Mouse (Mus musculus) CH12.LX (cell line): ENCODE measurements around the gene Chst11. TPM values are rescaled to one million over a fixed set of nuclear protein-coding genes. Genes with fewer than 3 reads are reported as not detected.

Source experiments
- DNase-seq: peaks from one replicate; pipeline ENCODE4 v3.0.0-alpha.2; 2013; ENCODE audit errors: extremely low read depth
- H3K27ac ChIP-seq: 2 replicates; pipeline ENCODE4 v1.5.1; 2012; ENCODE audit warnings: low read depth, mild to moderate bottlenecking, control low read depth, moderate library complexity; ENCODE audit not compliant: insufficient read depth
- H3K27me3 ChIP-seq: replicated peaks from 2 replicates; pipeline ENCODE3; 2012; ENCODE audit warnings: inconsistent platforms
- H3K36me3 ChIP-seq, 2 experiments: replicated peaks in 1 of 2; 2 replicates each; pipeline versions ENCODE3 to v1.6.1; 2012; ENCODE audit warnings: inconsistent platforms in 1 of 2, low read length in 1 of 2, mild to moderate bottlenecking in 1 of 2, mixed read lengths in 1 of 2, moderate library complexity in 1 of 2; ENCODE audit not compliant: control insufficient read depth in 1 of 2, insufficient read depth in 1 of 2
- H3K4me1 ChIP-seq, 2 experiments: 2 replicates each; pipeline ENCODE4 v1.6.1; 2012; ENCODE audit warnings: inconsistent platforms in 1 of 2, moderate library complexity in 1 of 2; ENCODE audit not compliant: insufficient read depth in 2 of 2, control insufficient read depth in 1 of 2
- H3K4me2 ChIP-seq: 2 replicates; pipeline ENCODE4 v1.6.1; 2012; ENCODE audit warnings: low read depth, mild to moderate bottlenecking, control low read depth; ENCODE audit not compliant: poor library complexity, insufficient read depth, severe bottlenecking
- H3K4me3 ChIP-seq, 3 experiments: fragments of 150-350 bp in 1 of 3; sonication (generic) in 1 of 3; replicated peaks in 1 of 3; 2 replicates each; pipeline versions ENCODE3 to v1.5.1; 2011 to 2012; ENCODE audit warnings: low read depth in 2 of 3, low read length in 2 of 3, mild to moderate bottlenecking in 2 of 3, moderate library complexity in 2 of 3, control low read depth in 1 of 3, improper control_type of control experiment in 1 of 3, inconsistent platforms in 1 of 3, mixed read lengths in 1 of 3; ENCODE audit not compliant: poor library complexity in 1 of 3
- H3K79me2 ChIP-seq: replicated peaks from 2 replicates; pipeline ENCODE4 v1.6.1; 2012; ENCODE audit warnings: mild to moderate bottlenecking, moderate library complexity; ENCODE audit not compliant: control insufficient read depth, poor library complexity, insufficient read depth, severe bottlenecking; ENCODE audit errors: extremely low read depth
- H3K9ac ChIP-seq: 2 replicates; pipeline ENCODE4 v1.6.1; 2012; ENCODE audit warnings: low read depth, mild to moderate bottlenecking, control low read depth, moderate library complexity; ENCODE audit not compliant: insufficient read depth
- H3K9me3 ChIP-seq: replicated peaks from 2 replicates; pipeline ENCODE3; 2012; ENCODE audit warnings: low read length, inconsistent platforms, mixed read lengths
- BHLHE40 ChIP-seq: IDR thresholded peaks from 2 replicates; pipeline ENCODE4 v1.6.1; 2011; ENCODE audit warnings: mild to moderate bottlenecking, low read depth, low read length, improper control_type of control experiment
- CHD2 ChIP-seq: IDR thresholded peaks from 2 replicates; pipeline ENCODE4 v1.6.1; 2011; ENCODE audit warnings: low read length, improper control_type of control experiment
- E2F4 ChIP-seq: IDR thresholded peaks from 2 replicates; pipeline ENCODE4 v1.6.1; 2011; ENCODE audit warnings: low read depth, low read length, improper control_type of control experiment; ENCODE audit not compliant: insufficient replicate concordance
- EP300 ChIP-seq: IDR thresholded peaks from 2 replicates; pipeline ENCODE4 v1.6.1; 2011; ENCODE audit warnings: low read length, improper control_type of control experiment
- ETS1 ChIP-seq: conservative IDR thresholded peaks from 2 replicates; pipeline ENCODE4 v1.6.1; 2012; ENCODE audit warnings: low read depth, mild to moderate bottlenecking, inconsistent platforms, low read length, improper control_type of control experiment, moderate library complexity
- IRF4 ChIP-seq: IDR thresholded peaks from 2 replicates; pipeline ENCODE4 v1.6.1; 2014; ENCODE audit warnings: low read depth, mild to moderate bottlenecking, inconsistent platforms, low read length, improper control_type of control experiment
- JUND ChIP-seq: conservative IDR thresholded peaks from 2 replicates; pipeline ENCODE4 v1.6.1; 2011; ENCODE audit warnings: low read depth, low read length, improper control_type of control experiment
- KAT2A ChIP-seq: IDR thresholded peaks from 2 replicates; pipeline ENCODE4 v1.6.1; 2012; ENCODE audit warnings: low read length, improper control_type of control experiment, inconsistent platforms; ENCODE audit not compliant: insufficient replicate concordance
- MAX ChIP-seq: IDR thresholded peaks from 2 replicates; pipeline ENCODE4 v1.6.1; 2011; ENCODE audit warnings: low read length, improper control_type of control experiment
- MAZ ChIP-seq: IDR thresholded peaks from 2 replicates; pipeline ENCODE4 v1.6.1; 2012; ENCODE audit warnings: low read depth, mild to moderate bottlenecking, inconsistent platforms, low read length, improper control_type of control experiment, moderate library complexity
- MEF2A ChIP-seq: IDR thresholded peaks from 2 replicates; pipeline ENCODE4 v1.6.1; 2014; ENCODE audit warnings: low read depth, mild to moderate bottlenecking, inconsistent platforms, low read length, improper control_type of control experiment, borderline replicate concordance
- MXI1 ChIP-seq: IDR thresholded peaks from 2 replicates; pipeline ENCODE4 v1.6.1; 2011; ENCODE audit warnings: mild to moderate bottlenecking, low read depth, low read length, improper control_type of control experiment
- NRF1 ChIP-seq: IDR thresholded peaks from 2 replicates; pipeline ENCODE4 v1.6.1; 2014; ENCODE audit warnings: low read depth, mild to moderate bottlenecking, inconsistent platforms, low read length, improper control_type of control experiment, moderate library complexity
- PAX5 ChIP-seq: IDR thresholded peaks from 2 replicates; pipeline ENCODE4 v1.6.1; 2012; ENCODE audit warnings: low read length, inconsistent platforms, mixed read lengths
- POLR2A ChIP-seq: IDR thresholded peaks from 2 replicates; pipeline ENCODE4 v1.6.1; 2011; ENCODE audit warnings: low read depth, mild to moderate bottlenecking, improper control_type of control experiment, low read length
- RAD21 ChIP-seq: IDR thresholded peaks from 2 replicates; pipeline ENCODE4 v1.6.1; 2011; ENCODE audit warnings: low read depth, mild to moderate bottlenecking, low read length, improper control_type of control experiment, moderate library complexity
- SMC3 ChIP-seq: IDR thresholded peaks from 2 replicates; pipeline ENCODE4 v1.6.1; 2011; ENCODE audit warnings: low read depth, low read length, improper control_type of control experiment
- TCF12 ChIP-seq: IDR thresholded peaks from 2 replicates; pipeline ENCODE4 v1.6.1; 2014; ENCODE audit warnings: low read depth, mild to moderate bottlenecking, inconsistent platforms, low read length, improper control_type of control experiment
- USF1 ChIP-seq: IDR thresholded peaks from 2 replicates; pipeline ENCODE4 v1.6.1; 2014; ENCODE audit warnings: low read depth, mild to moderate bottlenecking, inconsistent platforms, low read length, improper control_type of control experiment
- USF2 ChIP-seq: conservative IDR thresholded peaks from 2 replicates; pipeline ENCODE4 v1.6.1; 2011; ENCODE audit warnings: low read depth, low read length, improper control_type of control experiment
- ZC3H11A ChIP-seq: IDR thresholded peaks from 2 replicates; pipeline ENCODE4 v1.6.1; 2012; ENCODE audit warnings: low read depth, mild to moderate bottlenecking, inconsistent platforms, low read length, improper control_type of control experiment
- ZMIZ1 ChIP-seq: IDR thresholded peaks from 2 replicates; pipeline ENCODE4 v1.6.1; 2012; ENCODE audit warnings: low read depth, mild to moderate bottlenecking, inconsistent platforms, low read length, improper control_type of control experiment
- dilution Hi-C: fragments of 300-500 bp; cut with MboI; formaldehyde crosslinking; loops from 2 replicates; pipeline ENCODE4 v1.14.3; 2020; ENCODE audit warnings: low sequenced_read_pairs; ENCODE audit not compliant: extremely low pct_unique_long_range_greater_than_20kb, extremely low pct_ligation_motif_present
- in situ Hi-C: fragments of 300-500 bp; cut with MboI; formaldehyde crosslinking; loops from 3 replicates; pipeline ENCODE4 v1.14.3; 2019; ENCODE audit warnings: low sequenced_read_pairs, low pct_ligation_motif_present, low pct_unique_long_range_greater_than_20kb, mixed read lengths
- polyA plus RNA-seq: library from polyadenylated mRNA; unstranded; fragments of >175 nt; gene quantifications from 2 replicates; pipeline ENCODE4 v1.2.1, GENCODE M21; 2012; ENCODE audit warnings: low read depth; ENCODE audit not compliant: insufficient read length
- total RNA-seq, 2 experiments: library from RNA; depleted of rRNA; stranded (reverse); fragments of 300-350 nt in 1 of 2; fragments of >200 nt in 1 of 2; gene quantifications; 2 replicates each; pipeline ENCODE4 v1.2.3; 2012 to 2014

Gene Chst11
- total and polyA plus RNA-seq, 3 experiments = 3.6 to 5.3 (median 4.5) TPM

GRCm38 (mm10) chr10:83140258-83140936 is 155.1 kb downstream of the Chst11 start:
- Histone ChIP-seq H3K4me1 (peaks cover 0 to 4% of the 10 kb centered on the region in 2 experiments; a peak in 1 of 4 replicates), H3K9me3 (no peaks in the 10 kb centered on the region), H3K79me2 (no peaks in the 10 kb centered on the region), H3K9ac (no peak overlapping the region), H3K4me2 (no peak overlapping the region), H3K27me3 (no peaks in the 10 kb centered on the region), H3K36me3 (no peaks in the 10 kb centered on the region), H3K4me3 (no peak overlapping the region), H3K27ac (no peak overlapping the region)
- dilution Hi-C loops (no loop called here), in situ Hi-C loops (no loop called here)
- DNase-seq = no peak
- TF ChIP-seq JUND = no peak
- no peak for TF ChIP-seq ZC3H11A
- TF ChIP-seq POLR2A = no peak
- TF ChIP-seq MAX = no peak
- TF ChIP-seq USF1 = no peak
- no peak for TF ChIP-seq ZMIZ1
- no peak for TF ChIP-seq IRF4
- no peak for TF ChIP-seq EP300
- no peak for TF ChIP-seq NRF1
- no peak for TF ChIP-seq MXI1
- no peak for TF ChIP-seq RAD21
- no peak for TF ChIP-seq BHLHE40
- no peak for TF ChIP-seq E2F4
- no peak for TF ChIP-seq CHD2
- no peak for TF ChIP-seq MEF2A
- TF ChIP-seq TCF12 = no peak
- TF ChIP-seq ETS1 = no peak
- no peak for TF ChIP-seq PAX5
- TF ChIP-seq USF2 = no peak

- no peak for DNase-seq
- no peaks in the 10 kb centered on the region for H3K9me3 ChIP-seq
- H3K36me3 ChIP-seq = no peaks in the 10 kb centered on the region
- peaks cover 0 to 4% of the 10 kb centered on the region in 2 experiments; a peak in 1 of 4 replicates for H3K4me1 ChIP-seq
- H3K79me2 ChIP-seq = no peaks in the 10 kb centered on the region
- TF ChIP-seq CHD2 = no peak
- no peak for TF ChIP-seq MAZ
- TF ChIP-seq SMC3 = no peak
- TF ChIP-seq KAT2A = no peak
- no peak overlapping the region for H3K27ac ChIP-seq
- H3K9ac ChIP-seq = no peak overlapping the region
- H3K4me2 ChIP-seq = no peak overlapping the region
- dilution Hi-C loops (no loop called here), in situ Hi-C loops (no loop called here)
- H3K4me3 ChIP-seq = no peak overlapping the region
- H3K27me3 ChIP-seq = no peaks in the 10 kb centered on the region
Measured at GRCm38 (mm10) chr10:83141434-83141833, 156.1 kb downstream of the Chst11 start.
